Mouse (Mus musculus) thymus, postnatal 10 days (tissue): Measurements from ENCODE around the gene Scarf2.

Source experiments
- DNase-seq, 2 experiments: peaks; one replicate each; pipeline ENCODE4 v3.0.0; 2021; ENCODE audit warnings: low spot score in 2 of 2

The Scarf2 gene

DNA sequence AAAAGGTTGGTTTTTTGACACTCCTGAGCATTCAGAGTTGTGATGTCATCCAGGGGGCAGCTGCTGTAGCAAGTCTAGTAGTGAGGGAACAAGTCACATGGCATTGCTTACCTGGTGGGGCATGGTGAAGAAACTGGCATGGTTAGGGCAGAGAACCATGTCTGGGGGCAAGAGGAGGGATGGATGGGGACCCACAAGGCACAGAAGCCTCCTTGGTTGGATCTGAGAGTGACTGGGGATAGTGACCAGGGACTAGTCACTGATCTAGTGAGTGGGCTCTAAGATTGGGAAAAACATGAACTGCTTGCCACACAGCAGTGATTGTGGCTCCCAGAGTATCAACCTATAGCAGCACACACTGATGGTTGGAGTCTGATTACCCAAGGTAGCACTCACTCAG, 2.5 kb downstream of the Scarf2 start:
- DNase-seq, result no peak

DNA sequence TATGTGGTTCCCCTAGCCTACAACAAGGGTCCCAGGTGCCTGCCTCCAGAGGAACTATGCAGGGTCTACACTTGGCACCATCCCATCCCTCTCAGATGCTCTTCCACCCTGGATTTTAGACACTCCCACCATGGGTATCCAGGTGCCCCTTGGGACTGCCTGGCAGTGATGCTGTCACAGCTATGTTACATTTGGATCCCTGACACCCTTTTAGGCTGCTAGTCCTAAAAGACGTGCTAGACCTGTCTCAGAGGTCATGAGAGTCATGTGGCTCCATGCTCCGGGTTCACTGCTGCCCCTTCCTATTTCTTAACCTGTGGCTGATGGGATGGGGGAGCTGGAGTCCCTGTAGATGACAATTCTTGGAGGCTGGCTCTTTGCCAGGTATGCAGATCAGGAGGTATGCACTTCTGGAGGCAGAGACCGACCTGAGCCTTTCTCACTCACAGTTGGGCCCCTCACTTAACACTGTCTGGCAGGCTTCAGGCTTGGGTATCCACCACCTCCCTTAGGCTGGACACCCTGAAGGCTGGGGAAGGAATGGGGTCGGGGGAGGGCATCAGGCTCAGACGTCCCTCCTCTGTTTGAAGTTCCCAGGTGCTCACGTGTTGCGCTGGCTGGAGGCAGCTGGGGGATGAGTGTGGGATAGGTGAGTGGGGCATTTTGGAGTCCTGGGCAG, 4.8 kb downstream of the Scarf2 start:
- no peak for DNase-seq

DNA sequence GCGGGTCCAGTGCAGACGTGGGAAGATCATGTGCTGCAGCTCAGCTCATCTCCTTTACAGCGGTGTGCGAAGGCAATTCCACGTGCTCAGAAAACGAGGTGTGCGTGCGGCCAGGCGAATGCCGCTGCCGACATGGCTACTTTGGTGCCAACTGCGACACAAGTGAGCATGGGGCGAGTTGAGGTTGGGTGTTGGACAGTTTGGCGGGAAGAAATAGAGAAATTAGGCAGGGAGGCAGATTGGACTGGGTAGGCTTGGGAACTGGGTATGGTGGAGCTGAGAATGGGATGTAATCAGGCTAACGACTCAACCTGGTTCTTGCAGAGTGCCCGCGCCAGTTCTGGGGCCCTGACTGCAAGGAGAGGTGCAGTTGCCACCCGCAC, 5.4 kb downstream of the Scarf2 start:
- no peak for DNase-seq

DNA sequence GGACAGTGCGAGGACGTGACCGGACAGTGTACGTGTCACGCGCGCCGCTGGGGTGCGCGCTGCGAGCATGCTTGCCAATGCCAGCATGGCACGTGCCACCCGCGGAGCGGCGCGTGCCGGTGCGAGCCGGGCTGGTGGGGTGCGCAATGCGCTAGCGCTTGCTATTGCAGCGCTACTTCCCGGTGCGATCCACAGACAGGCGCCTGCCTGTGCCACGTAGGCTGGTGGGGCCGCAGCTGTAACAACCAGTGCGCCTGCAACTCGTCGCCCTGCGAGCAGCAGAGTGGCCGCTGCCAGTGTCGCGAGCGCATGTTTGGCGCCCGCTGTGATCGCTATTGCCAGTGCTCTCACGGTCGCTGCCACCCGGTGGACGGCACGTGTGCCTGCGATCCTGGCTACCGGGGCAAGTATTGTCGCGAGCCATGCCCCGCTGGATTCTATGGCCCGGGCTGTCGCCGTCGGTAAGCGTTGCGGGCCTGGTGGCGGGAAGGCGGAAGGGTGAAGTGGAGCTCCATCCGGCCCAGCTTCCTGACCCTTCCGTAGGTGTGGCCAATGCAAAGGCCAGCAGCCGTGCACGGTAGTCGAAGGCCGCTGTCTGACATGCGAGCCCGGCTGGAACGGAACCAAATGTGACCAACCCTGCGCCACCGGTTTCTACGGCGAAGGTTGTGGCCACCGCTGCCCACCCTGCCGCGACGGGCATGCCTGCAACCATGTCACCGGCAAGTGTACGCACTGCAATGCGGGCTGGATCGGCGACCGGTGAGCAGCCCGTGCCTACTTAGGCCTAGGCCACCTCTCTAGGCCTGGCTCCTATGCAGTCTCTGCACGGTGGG, 6.0 kb downstream of the Scarf2 start:
- DNase-seq, result no peak

- no peak for DNase-seq
Observed at GRCm38 (mm10) chr16:17803675-17804448, 6.8 kb downstream of the Scarf2 start.

GRCm38 (mm10) chr16:17804449-17804912, 7.4 kb downstream of the Scarf2 start:
- DNase-seq, result peak in 1 of 2 experiments; percentile 18

DNA sequence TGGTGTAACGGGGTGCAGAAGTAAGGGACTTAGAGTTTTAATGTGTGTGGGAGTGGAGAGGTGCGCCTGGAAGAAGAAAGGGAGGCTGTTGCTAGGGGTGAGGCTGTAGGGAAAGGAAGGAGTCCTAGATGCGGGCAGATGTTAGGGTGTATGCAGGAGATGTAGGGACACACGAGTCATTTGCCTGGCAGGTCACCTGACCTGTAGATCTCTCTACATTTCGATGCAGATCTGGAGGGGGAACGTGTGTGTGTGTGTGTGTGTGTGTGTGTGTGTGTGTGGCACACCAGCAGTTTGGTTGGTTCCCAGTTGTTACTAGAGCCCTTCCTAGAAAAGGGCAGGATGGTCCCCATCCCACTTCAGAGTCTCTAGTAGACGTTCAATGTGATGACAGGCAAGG, 7.9 kb downstream of the Scarf2 start:
- no peak for DNase-seq

GRCm38 (mm10) chr16:17806581-17807191, 9.6 kb downstream of the Scarf2 start:
- peak in 1 of 2 experiments; percentile 29 for DNase-seq

DNA sequence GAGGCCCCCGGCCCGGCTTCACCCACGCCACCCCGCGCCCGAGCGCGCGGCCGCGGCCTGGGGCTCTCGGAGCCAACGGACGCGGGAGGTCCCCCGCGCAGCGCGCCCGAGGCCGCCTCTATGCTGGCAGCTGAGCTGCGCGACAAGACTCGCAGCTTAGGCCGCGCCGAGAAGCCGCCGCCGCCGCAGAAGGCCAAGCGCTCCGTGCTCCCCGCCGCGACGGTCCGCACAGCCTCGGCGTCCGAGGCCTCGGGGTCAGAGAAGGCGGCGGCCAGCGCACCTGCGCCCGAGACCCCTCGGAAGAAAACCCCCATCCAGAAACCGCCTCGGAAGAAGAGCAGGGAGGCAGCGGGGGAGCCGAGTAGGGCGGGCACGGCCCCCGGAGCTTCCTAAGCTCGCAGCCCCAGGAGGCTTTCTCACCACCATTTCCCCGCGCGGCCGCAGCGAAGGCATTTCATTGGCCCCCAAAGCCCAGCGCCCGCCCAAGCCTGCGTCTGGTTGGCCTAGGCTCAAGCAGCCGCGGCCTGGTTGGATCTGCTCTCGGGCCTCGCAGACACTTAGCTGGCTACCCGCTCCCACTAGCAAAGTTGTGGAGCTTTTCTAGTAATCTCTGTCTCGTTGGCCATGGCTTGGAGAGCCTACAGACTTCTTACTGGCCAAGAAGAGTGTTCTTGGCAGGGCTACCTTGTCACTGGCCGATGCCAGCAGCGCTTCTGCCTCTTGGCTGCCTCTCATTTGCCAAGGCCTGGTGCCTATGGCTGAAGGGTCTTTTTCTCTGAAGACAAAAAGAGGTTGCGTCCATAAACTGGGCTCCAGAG, 10.3 kb downstream of the Scarf2 start:
- peak; percentile 89 to 93 for DNase-seq

GRCm38 (mm10) chr16:17809125-17809524, 12.0 kb downstream of the Scarf2 start:
- DNase-seq, result no peak

GRCm38 (mm10) chr16:17809711-17810110, 12.6 kb downstream of the Scarf2 start:
- DNase-seq, result no peak

- DNase-seq, result no peak
Observed at GRCm38 (mm10) chr16:17812120-17812519, 15.0 kb downstream of the Scarf2 start.

GRCm38 (mm10) chr16:17813173-17813572, 16.1 kb downstream of the Scarf2 start:
- DNase-seq, result no peak

GRCm38 (mm10) chr16:17815411-17816402, 18.6 kb downstream of the Scarf2 start:
- peak; percentile 58 to 74 for DNase-seq

- DNase-seq, result no peak
Observed at GRCm38 (mm10) chr16:17816528-17816927, 19.4 kb downstream of the Scarf2 start.

- no peak for DNase-seq
Observed at GRCm38 (mm10) chr16:17826500-17826899, 29.4 kb downstream of the Scarf2 start.

- DNase-seq, result no peak
Observed at GRCm38 (mm10) chr16:17828229-17828628, 31.1 kb downstream of the Scarf2 start.

- no peak for DNase-seq
Observed at GRCm38 (mm10) chr16:17828867-17829266, 31.8 kb downstream of the Scarf2 start.

- DNase-seq, result no peak
Observed at GRCm38 (mm10) chr16:17830385-17831178, 33.5 kb downstream of the Scarf2 start.
